Mouse (Mus musculus) spleen, adult 2 months (tissue): ENCODE data around the gene Tmem252. TPM values are rescaled to one million over a fixed set of nuclear protein-coding genes. Genes with fewer than 3 reads are reported as not detected.
A peak's percentile ranks its signal among the peaks of the same experiment; 100 is the strongest.
"Not testable (repeated sequence)": the region's sequence is repeated elsewhere in the genome, so short reads cannot be mapped to it uniquely, and the experiment has no call there.

Experiments used
- DNase-seq, 2 experiments: peaks; one replicate each; pipeline versions ENCODE4 v3.0.0 to v3.0.0-alpha.2; 2012 to 2021; ENCODE audit warnings: low spot score in 2 of 2, low read depth in 1 of 2
- H3K27ac ChIP-seq: fragments of 200-500 bp; 2 replicates; pipeline ENCODE4 v1.5.1; 2012; ENCODE audit warnings: low read length, inconsistent platforms; ENCODE audit not compliant: insufficient read depth
- H3K27me3 ChIP-seq: fragments of 200-500 bp; 2 replicates; pipeline ENCODE4 v1.6.1; 2012; ENCODE audit warnings: mild to moderate bottlenecking, moderate library complexity, low read length, inconsistent platforms; ENCODE audit not compliant: control insufficient read depth, insufficient read depth
- H3K36me3 ChIP-seq: fragments of 200-500 bp; 2 replicates; pipeline ENCODE4 v1.6.1; 2012; ENCODE audit warnings: mild to moderate bottlenecking, low read length, inconsistent platforms; ENCODE audit not compliant: control insufficient read depth, insufficient read depth
- H3K4me1 ChIP-seq: fragments of 200-500 bp; 2 replicates; pipeline ENCODE4 v1.6.1; 2011; ENCODE audit warnings: inconsistent platforms; ENCODE audit not compliant: control insufficient read depth, insufficient read depth, insufficient read length
- H3K4me3 ChIP-seq: fragments of 200-500 bp; 2 replicates; pipeline ENCODE4 v1.5.1; 2011; ENCODE audit warnings: mild to moderate bottlenecking, inconsistent platforms; ENCODE audit not compliant: insufficient read depth, insufficient read length; ENCODE audit errors: extremely low read depth
- CTCF ChIP-seq: fragments of 200-500 bp; IDR thresholded peaks from 2 replicates; pipeline ENCODE4 v1.5.1; 2011; ENCODE audit warnings: mild to moderate bottlenecking, inconsistent platforms; ENCODE audit not compliant: insufficient read depth, insufficient read length, insufficient replicate concordance; ENCODE audit errors: extremely low read depth
- POLR2A ChIP-seq: fragments of 200-500 bp; IDR thresholded peaks from 2 replicates; pipeline ENCODE4 v1.6.1; 2011; ENCODE audit warnings: low read depth, low read length, inconsistent platforms
- WGBS: fragments of 180-500 bp; shearing (Covaris S2); methylation state at CpG from one replicate; pipeline ENCODE4 v1.1.7; 2018; 5-methylcytosine and 5-hydroxymethylcytosine counted together
- polyA plus RNA-seq: library from polyadenylated mRNA; depleted of rRNA; stranded (reverse); fragments of >200 nt; gene quantifications from 2 replicates; pipeline ENCODE4 v1.2.3, GENCODE M21; 2012

Tmem252 gene
- polyA plus RNA-seq, 1 experiment: 0.05 TPM

GRCm38 (mm10) chr19:24697946-24698345 is 24.1 kb downstream of the Tmem252 start:
- Histone ChIP-seq H3K4me1 (no peaks in the 10 kb centered on the region), H3K4me3 (no peak overlapping the region), H3K27me3 (no peaks in the 10 kb centered on the region), H3K36me3 (no peaks in the 10 kb centered on the region), H3K27ac (no peak overlapping the region)
- WGBS: 96% methylated on average over 1 of the region's 1 CpGs
- TF ChIP-seq POLR2A (no peak), CTCF (no peak)
- DNase-seq: no peak

- no peak for DNase-seq
- WGBS: 22% methylated on average over 5 of the region's 5 CpGs
- H3K27me3 ChIP-seq: no peaks in the 10 kb centered on the region
- H3K27ac ChIP-seq: no peak overlapping the region
- H3K4me1 ChIP-seq: no peaks in the 10 kb centered on the region
- TF ChIP-seq POLR2A (no peak), CTCF (no peak)
- H3K4me3 ChIP-seq: no peak overlapping the region
- H3K36me3 ChIP-seq: no peaks in the 10 kb centered on the region
Observed at GRCm38 (mm10) chr19:24698651-24699050, 24.8 kb downstream of the Tmem252 start.

- 79% methylated on average over 3 of the region's 3 CpGs for whole genome bisulfite sequencing
- TF ChIP-seq POLR2A (no peak), CTCF (no peak)
- DNase-seq: no peak
- H3K36me3 ChIP-seq: no peaks in the 10 kb centered on the region
- no peaks in the 10 kb centered on the region for H3K27me3 ChIP-seq
- H3K4me1 ChIP-seq: no peaks in the 10 kb centered on the region
- no peak overlapping the region for H3K27ac ChIP-seq
- H3K4me3 ChIP-seq: no peak overlapping the region
Observed at GRCm38 (mm10) chr19:24699196-24699595, 25.4 kb downstream of the Tmem252 start.

- DNase-seq: no peak
- Histone ChIP-seq H3K27ac (no peak overlapping the region), H3K4me1 (no peaks in the 10 kb centered on the region), H3K36me3 (no peaks in the 10 kb centered on the region), H3K27me3 (no peaks in the 10 kb centered on the region), H3K4me3 (no peak overlapping the region)
- TF ChIP-seq POLR2A (no peak), CTCF (no peak)
Observed at GRCm38 (mm10) chr19:24699910-24700309, 26.1 kb downstream of the Tmem252 start.

- WGBS: 79% methylated on average over 5 of the region's 5 CpGs
Observed at GRCm38 (mm10) chr19:24700664-24701063, 26.9 kb downstream of the Tmem252 start.

GRCm38 (mm10) chr19:24701716-24702115 is 27.9 kb downstream of the Tmem252 start:
- Histone ChIP-seq H3K4me1 (no peaks in the 10 kb centered on the region), H3K36me3 (no peaks in the 10 kb centered on the region), H3K27ac (no peak overlapping the region), H3K4me3 (no peak overlapping the region), H3K27me3 (no peaks in the 10 kb centered on the region)
- DNase-seq: peak in 1 of 2 experiments; percentile 14
- no peak for TF ChIP-seq POLR2A
- TF ChIP-seq CTCF: no peak
- WGBS: 85% methylated on average over 8 of the region's 8 CpGs

More at GRCm38 (mm10) chr19:24700664-24701063, 26.9 kb downstream of the Tmem252 start:
- Histone ChIP-seq H3K27ac (no peak overlapping the region), H3K36me3 (no peaks in the 10 kb centered on the region), H3K27me3 (no peaks in the 10 kb centered on the region), H3K4me1 (no peaks in the 10 kb centered on the region), H3K4me3 (no peak overlapping the region)
- no peak for TF ChIP-seq CTCF
- TF ChIP-seq POLR2A: no peak
- DNase-seq: no peak

GRCm38 (mm10) chr19:24703168-24703567 is 29.4 kb downstream of the Tmem252 start:
- H3K27me3 ChIP-seq, H3K27ac ChIP-seq, DNase-seq, H3K36me3 ChIP-seq, H3K4me1 ChIP-seq, H3K4me3 ChIP-seq: not testable (repeated sequence)
- WGBS: 89% methylated on average over 1 of the region's 1 CpGs
